Mouse (Mus musculus) adrenal gland, adult 18-20 months (tissue): ENCODE data around the gene Gzmb. TPM values are rescaled to one million over a fixed set of nuclear protein-coding genes. Genes with fewer than 3 reads are reported as not detected.
"Not testable (repeated sequence)": the region's sequence is repeated elsewhere in the genome, so short reads cannot be mapped to it uniquely, and the experiment has no call there.

Experiments
- DNase-seq, 2 experiments: peaks; one replicate each; pipeline ENCODE4 v3.0.0; 2021 to 2022; ENCODE audit warnings: low spot score in 2 of 2
- long read RNA-seq, 2 experiments: library from polyadenylated mRNA; stranded (forward); transcript quantifications; one replicate each; pipeline ENCODE4 v2.0.0; 2021
- total RNA-seq, 2 experiments: library from RNA; stranded (reverse); gene quantifications; 1 replicate in 1 of 2; 2 replicates in 1 of 2; pipeline ENCODE4 v1.2.3; 2021

The Gzmb gene
- total RNA-seq: under 1 TPM; 0.42 to 0.99 TPM
- long read RNA-seq, experiment 1: 0 reads
- long read RNA-seq, experiment 2: 0 reads

- no peak for DNase-seq
Observed at GRCm38 (mm10) chr14:56262153-56262552, at the start of gene Gzmb. Gene Gzmb (minus strand): TSS chr14:56262260.

- DNase-seq: not testable (repeated sequence)
Observed at GRCm38 (mm10) chr14:56311801-56312200, 49.7 kb upstream of the Gzmb start.

DNA sequence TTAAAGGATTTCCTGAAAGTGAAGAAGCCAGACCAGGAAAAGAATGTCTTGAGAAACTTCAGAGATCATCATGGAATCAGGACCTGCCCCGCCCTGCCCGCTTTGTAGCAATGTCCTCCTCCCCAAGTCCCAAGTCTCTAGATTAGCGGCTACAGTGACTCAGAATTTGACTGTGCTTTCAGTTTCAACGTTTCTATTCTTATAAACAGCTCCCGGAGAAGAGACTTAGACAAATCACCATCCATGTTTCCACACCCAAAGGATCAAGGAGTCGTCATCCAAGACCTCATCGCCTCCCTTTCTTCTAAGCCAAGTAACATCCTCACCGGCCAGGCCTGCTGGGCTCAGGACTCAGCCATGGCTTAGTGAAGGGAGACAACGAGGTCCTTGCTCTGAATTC is 48.2 kb upstream of the Gzmb start:
- DNase-seq: no peak

- DNase-seq: no peak
Observed at GRCm38 (mm10) chr14:56304149-56304548, 42.1 kb upstream of the Gzmb start.

GRCm38 (mm10) chr14:56303506-56304025 is 41.5 kb upstream of the Gzmb start:
- no peak for DNase-seq

GRCm38 (mm10) chr14:56302091-56302490 is 40.0 kb upstream of the Gzmb start:
- no peak for DNase-seq

DNA sequence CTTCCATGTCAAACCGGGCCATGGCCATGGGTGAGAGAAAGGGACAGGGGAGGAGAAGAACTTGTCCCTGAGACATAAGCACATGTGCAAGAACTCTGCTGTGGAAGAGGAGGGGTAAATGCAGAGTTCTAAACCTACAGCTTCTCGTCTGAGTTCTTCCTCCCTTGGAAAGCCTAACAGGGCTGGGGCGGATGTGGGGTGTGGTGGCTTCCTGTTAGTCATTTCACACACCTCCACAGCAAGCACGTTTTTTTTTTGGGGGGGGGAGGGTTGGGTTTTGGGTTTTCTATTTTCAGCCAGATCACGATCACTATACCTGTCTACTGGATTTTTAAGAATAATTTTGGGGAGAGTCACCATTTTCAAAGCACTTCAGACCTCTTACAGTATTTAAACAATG is 34.7 kb upstream of the Gzmb start:
- DNase-seq: no peak

- no peak for DNase-seq
Observed at GRCm38 (mm10) chr14:56296106-56296505, 34.0 kb upstream of the Gzmb start.

- DNase-seq: no peak
Observed at GRCm38 (mm10) chr14:56293146-56293545, 31.1 kb upstream of the Gzmb start.

- no peak for DNase-seq
Observed at GRCm38 (mm10) chr14:56288651-56289050, 26.6 kb upstream of the Gzmb start.

GRCm38 (mm10) chr14:56287806-56288205 is 25.7 kb upstream of the Gzmb start:
- DNase-seq: no peak

DNA sequence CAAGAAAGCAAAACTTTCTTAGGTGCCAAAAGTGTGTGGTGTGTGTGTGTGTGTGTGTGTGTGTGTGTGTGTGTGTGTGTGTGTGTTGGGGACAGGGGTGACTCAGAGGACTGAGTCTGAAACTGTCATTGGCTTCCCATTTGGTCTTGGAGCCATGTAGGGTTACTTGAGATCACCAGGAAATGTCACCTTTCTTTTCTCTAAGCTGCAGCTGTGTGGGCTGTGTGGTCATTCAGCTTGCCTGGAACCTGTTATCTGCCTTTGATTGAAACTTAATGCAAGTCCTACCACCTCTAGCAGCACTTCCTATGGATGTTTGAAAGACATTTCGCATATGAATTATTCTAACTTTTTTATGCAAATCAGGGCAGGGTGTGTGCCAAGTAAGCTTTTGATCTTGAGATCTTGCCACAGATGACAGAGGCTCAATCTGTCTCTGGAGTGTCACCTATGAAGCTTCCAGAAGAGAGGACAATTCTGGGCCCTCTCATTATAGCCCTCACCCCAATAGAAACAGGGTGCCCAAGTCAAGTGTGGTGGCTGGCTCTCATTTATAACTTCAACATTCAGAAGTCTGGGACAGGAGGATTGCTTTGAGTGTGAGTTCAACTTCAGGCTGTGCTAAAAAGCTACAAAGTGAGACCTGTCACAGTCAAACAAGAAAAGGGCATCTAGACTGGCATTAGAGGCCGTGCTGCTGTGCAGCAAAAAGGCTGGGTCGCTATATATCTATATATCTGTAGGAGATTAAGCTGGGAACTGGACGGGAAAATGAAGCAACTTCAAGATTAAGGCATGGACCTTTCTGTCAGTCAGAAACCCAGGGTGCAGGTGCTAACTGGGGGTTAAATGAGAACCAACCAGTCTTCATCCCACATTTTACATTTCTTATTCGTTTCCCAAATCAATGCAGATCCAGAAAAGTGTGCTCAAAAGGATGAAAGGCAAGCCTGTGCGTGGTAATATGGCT is 22.6 kb upstream of the Gzmb start:
- no peak for DNase-seq

DNA sequence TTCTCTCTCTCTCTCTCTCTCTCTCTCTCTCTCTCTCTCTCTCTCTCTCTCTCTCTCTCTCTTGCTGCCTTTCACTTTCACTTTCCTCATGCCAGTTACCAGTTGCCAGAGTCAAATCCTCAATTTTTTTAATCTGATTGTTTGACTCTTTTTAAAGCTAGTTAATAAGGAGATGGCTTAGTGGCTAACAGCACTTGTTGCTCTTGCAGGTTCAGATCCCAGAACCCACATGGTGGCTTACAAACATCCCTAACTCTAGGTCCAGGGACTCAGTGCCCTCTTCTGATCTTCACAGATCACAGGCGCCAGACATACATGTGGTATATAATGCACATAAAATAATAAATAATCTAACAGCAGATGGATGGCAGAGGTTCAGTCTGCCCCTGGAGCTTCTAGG is 21.8 kb upstream of the Gzmb start:
- no peak for DNase-seq

DNA sequence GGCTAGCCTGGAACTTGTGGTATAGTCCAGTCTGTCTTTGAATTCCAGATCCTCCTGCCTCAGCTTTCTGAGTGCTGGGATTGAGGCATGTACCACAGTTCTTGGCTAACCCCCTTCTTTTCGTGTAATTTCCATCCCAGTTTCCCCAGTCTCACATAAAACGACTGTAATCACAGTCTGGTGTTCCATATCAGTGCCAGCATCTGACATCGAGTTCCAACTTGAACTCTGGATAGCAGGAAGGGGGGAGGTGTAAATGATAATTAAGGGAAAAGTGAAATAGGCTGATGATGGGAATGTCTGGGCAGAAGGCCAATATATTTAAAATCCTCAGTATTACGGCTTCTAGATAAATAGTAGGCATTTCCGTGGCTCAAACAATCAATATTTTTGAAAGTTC is 19.0 kb upstream of the Gzmb start:
- no peak for DNase-seq

- not testable (repeated sequence) for DNase-seq
Observed at GRCm38 (mm10) chr14:56278691-56279090, 16.6 kb upstream of the Gzmb start.

DNA sequence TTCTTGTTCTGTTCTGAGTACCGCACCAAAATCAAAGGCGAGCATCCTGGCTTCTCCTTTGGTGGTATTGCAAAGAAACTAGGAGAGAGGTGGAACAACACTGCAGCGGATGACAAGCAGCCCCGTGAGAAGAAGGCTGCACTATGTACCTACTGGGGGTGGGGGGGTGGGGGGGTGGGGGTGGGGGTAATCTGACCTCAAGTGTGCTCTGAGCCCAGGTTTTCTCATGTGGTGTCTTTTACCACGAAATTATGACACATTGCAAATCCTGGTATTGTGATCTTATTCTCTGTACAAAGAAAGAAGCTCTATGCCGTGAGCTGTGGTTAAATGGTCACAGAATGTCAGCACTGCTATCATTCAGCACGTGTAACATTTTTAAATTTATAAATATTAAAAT is 14.0 kb upstream of the Gzmb start:
- DNase-seq: not testable (repeated sequence)

- no peak for DNase-seq
Observed at GRCm38 (mm10) chr14:56266109-56266508, 4.0 kb upstream of the Gzmb start.

GRCm38 (mm10) chr14:56240409-56240808 is 21.7 kb downstream of the Gzmb start:
- no peak for DNase-seq

DNA sequence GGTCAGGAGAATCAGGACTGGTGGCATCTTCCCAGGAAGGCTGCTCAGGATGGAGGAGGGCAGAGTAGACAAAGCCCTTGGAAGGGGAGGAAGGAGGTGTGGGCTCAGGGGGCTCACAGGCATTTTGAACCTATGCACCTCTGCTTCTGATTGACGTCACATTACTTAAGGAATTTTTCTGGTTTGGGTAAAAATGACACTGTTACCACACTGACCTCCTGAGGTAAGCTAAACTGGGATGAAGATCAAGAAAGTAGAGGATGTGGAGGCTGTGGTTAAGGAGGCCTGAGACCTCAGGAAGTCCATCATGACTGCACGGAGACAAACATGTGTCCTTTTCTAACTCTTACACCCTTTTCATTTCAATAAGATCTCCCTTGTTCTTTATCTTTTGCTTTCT is 27.5 kb downstream of the Gzmb start, which contains the start of gene Gzmc:
Gene Gzmc, minus strand, starts transcription at position 101 of the 400 bp plus-strand sequence.
- DNase-seq: no peak

GRCm38 (mm10) chr14:56211317-56211716 is 50.7 kb downstream of the Gzmb start, which contains the start of gene Gzmf:
Gene Gzmf (minus strand): TSS chr14:56211417.
- DNase-seq: no peak
